Mouse (Mus musculus) kidney, embryonic 16.5 days (tissue): ENCODE data around the gene Rnf13. TPM values are rescaled to one million over a fixed set of nuclear protein-coding genes. Genes with fewer than 3 reads are reported as not detected.
"Not testable (repeated sequence)": the region's sequence is repeated elsewhere in the genome, so short reads cannot be mapped to it uniquely, and the experiment has no call there.

ENCODE experiments used
- ATAC-seq: fragments of 200-750 bp; cut with Nextera tagmentation; 2 replicates; pipeline ENCODE4 v1.8.0; 2017; ENCODE audit warnings: moderate TSS enrichment; ENCODE audit not compliant: low FRiP score, low TSS enrichment
- H3K27ac ChIP-seq: fragments of 300-500 bp; sonication (generic); 2 replicates; pipeline ENCODE4 v1.5.1; 2014; ENCODE audit warnings: low read length
- H3K27me3 ChIP-seq: fragments of 300-500 bp; sonication (generic); 2 replicates; pipeline ENCODE4 v1.6.1; 2014; ENCODE audit warnings: low read length, control low read depth, mixed read lengths; ENCODE audit not compliant: insufficient read depth
- H3K36me3 ChIP-seq: fragments of 300-500 bp; sonication (generic); 2 replicates; pipeline ENCODE4 v1.6.1; 2014; ENCODE audit warnings: low read length, control low read depth, mixed read lengths; ENCODE audit not compliant: insufficient read depth
- H3K4me1 ChIP-seq: fragments of 300-500 bp; sonication (generic); 2 replicates; pipeline ENCODE4 v1.6.1; 2014; ENCODE audit warnings: low read length, control low read depth, mixed read lengths; ENCODE audit not compliant: insufficient read depth
- H3K4me2 ChIP-seq: fragments of 300-500 bp; sonication (generic); replicated peaks from 2 replicates; pipeline ENCODE4 v1.6.1; 2014; ENCODE audit warnings: low read depth, low read length
- H3K4me3 ChIP-seq: fragments of 300-500 bp; sonication (generic); 2 replicates; pipeline ENCODE4 v1.5.1; 2014; ENCODE audit warnings: mild to moderate bottlenecking, low read length
- H3K9ac ChIP-seq: fragments of 300-500 bp; sonication (generic); replicated peaks from 2 replicates; pipeline ENCODE4 v1.6.1; 2014; ENCODE audit warnings: low read length
- H3K9me3 ChIP-seq: fragments of 300-500 bp; sonication (generic); 2 replicates; pipeline ENCODE4 v1.6.1; 2016; ENCODE audit warnings: low read length, control low read depth
- WGBS: fragments of 180-500 bp; shearing (Covaris S2); extraction: QIAGEN DNeasy Blood & Tissue Kit; methylation state at CpG from one replicate; pipeline ENCODE4 v1.1.7; 2014; 5-methylcytosine and 5-hydroxymethylcytosine counted together
- polyA plus RNA-seq: library from polyadenylated mRNA; unstranded; fragments of >200 nt; fragmentation: Nextera tagmentation; extraction: Ambion mirVana; gene quantifications from 2 replicates; pipeline ENCODE4 v1.2.1, GENCODE M21; 2015

Rnf13 gene
- polyA plus RNA-seq, 1 experiment from 2014 or later, result 83.7 TPM

DNA sequence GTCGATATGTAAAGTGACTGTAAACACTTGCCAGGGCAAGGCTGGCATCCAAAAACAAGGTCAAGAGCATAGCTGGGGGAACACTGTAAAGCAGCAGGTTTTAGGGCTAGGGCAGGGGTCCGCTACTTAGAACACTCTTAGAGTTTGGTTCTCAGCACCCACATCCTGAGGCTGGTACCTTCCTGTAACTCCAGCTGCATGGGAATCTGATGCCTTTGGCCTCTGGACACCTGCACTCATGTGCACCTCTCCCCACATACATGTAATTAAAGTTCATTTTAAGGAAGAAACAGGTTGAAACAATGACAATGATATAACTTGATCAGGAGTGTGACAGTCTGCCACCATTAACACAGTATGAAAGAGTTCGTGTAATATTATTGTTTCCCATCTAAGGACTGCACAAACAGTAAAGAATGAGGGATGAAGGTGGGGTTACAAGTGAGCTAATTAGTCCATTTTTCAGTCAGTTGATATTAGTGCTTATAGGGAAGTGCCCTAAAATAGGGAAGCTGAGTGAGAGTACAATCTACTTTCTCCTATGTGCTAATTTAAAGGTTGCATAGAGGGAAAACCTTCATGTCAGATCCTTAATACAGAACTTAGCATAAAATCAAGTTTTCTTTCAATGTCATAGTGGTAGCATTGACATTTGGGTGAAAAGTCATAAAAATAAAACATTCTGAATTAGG is 12.9 kb downstream of the Rnf13 start:
- H3K27ac ChIP-seq, result no peak overlapping the region
- no peak for ATAC-seq
- WGBS, result 85% methylated on average over 3 of the region's 3 CpGs

DNA sequence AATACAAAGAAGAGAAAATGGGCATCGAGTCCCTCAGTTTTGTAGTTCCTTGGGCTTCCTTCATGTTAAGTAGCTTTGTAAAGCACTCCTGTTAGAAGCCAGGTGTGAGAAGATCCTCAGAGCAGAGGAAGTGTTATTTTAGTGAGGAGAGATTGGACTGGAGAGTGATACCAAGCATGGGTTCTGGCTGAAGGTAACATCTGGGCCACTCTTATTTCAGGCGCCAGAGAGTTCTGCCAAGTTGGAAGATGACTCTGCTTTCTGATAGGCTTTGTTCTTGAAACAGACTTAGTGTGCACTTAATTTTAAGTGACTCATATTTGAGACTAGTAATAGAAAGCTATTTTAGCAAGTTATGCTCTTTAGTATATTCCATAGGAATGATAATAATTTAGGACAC is 41.1 kb downstream of the Rnf13 start:
- no peak for ATAC-seq
- no peaks in the 10 kb centered on the region for H3K4me1 ChIP-seq
- 94% methylated on average over 2 of the region's 2 CpGs for WGBS

More for the DNA sequence above, 12.9 kb downstream of the Rnf13 start:
- Histone ChIP-seq H3K9ac (no peak overlapping the region), H3K4me2 (no peak overlapping the region), H3K36me3 (no peaks in the 10 kb centered on the region), H3K27me3 (no peaks in the 10 kb centered on the region), H3K9me3 (no peaks in the 10 kb centered on the region), H3K4me1 (no peaks in the 10 kb centered on the region), H3K4me3 (no peak overlapping the region)

DNA sequence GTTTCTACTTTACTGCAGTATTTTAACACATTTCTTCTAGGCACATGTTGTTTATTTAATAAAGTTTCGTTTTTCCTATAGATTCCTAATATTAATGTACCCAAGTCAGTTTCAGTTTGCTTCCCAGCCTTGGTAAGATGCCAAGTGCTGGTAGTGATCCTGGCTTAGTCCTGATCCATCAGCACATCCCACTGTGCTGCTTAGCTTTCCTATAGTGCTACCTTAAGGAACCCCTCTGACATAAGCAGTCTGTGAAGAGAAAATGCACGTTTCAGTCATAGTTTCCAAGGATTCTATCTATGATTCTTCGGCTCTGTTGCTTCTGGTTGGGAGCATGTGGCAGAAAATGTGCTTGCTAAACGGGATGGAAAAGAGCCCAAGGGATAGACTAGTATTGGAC is 52.6 kb downstream of the Rnf13 start:
- Histone ChIP-seq H3K4me3 (no peak overlapping the region), H3K4me1 (no peaks in the 10 kb centered on the region), H3K9me3 (no peaks in the 10 kb centered on the region), H3K9ac (no peak overlapping the region), H3K27ac (no peak overlapping the region), H3K4me2 (no peak overlapping the region), H3K36me3 (peaks cover 2% of the 10 kb centered on the region; the same call in 1 of the 2 replicates), H3K27me3 (no peaks in the 10 kb centered on the region)
- 86% methylated on average over 4 of the region's 4 CpGs for WGBS
- ATAC-seq, result no peak

More for the DNA sequence above, 41.1 kb downstream of the Rnf13 start:
- Histone ChIP-seq H3K27ac (no peak overlapping the region), H3K4me2 (no peak overlapping the region), H3K9me3 (no peaks in the 10 kb centered on the region), H3K27me3 (no peaks in the 10 kb centered on the region), H3K9ac (no peak overlapping the region), H3K36me3 (peaks cover 6% of the 10 kb centered on the region; the same call in 1 of the 2 replicates), H3K4me3 (no peak overlapping the region)

DNA sequence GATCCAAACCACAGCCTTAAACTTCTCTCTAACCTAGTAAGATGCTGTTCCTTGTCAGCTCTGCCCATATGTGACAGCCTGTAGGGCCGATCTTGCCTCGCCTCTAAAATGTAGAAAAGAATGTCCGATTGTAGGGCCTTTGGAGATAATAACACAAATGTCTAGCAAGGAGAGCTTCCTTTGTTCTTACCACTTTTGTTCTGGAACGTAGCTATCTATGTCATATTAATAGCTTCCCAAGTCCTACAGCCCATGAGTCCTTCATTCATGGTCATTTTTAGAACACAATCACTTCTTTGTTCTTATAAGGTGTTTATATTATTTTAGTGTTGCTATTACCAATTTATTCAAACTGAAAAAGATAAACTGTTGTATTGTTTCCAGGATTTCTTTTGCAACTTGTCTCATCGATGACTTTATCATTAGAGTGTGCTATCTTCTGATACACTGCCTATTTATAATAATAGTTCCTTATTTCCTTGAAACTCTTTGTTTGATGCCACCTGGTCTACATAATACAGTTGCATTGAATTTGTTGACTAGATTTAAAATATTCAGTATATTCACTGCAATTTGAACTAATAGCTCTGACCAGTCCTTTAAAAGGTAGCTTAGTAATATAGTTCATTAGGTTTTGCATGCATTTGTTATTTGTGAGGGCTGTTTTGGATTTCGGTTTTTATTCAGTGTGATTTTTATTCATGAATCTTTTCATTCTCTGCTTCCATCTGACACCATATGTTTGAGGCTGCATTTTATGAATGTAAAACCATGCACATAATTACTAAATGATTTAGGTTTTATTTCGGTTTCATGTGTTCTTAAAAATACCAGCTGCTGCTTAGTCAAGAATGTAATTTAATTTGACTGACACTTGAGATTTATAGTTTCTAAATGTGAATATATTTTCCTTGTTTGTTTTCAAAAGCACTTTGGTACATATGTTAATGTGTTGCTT is 53.4 kb downstream of the Rnf13 start:
- Histone ChIP-seq H3K4me3 (no peak overlapping the region), H3K27me3 (no peaks in the 10 kb centered on the region), H3K9me3 (no peaks in the 10 kb centered on the region), H3K4me1 (no peaks in the 10 kb centered on the region), H3K4me2 (no peak overlapping the region), H3K9ac (no peak overlapping the region), H3K36me3 (no peaks in the 10 kb centered on the region), H3K27ac (no peak overlapping the region)
- 87% methylated on average over 7 of the region's 7 CpGs for WGBS
- no peak for ATAC-seq

DNA sequence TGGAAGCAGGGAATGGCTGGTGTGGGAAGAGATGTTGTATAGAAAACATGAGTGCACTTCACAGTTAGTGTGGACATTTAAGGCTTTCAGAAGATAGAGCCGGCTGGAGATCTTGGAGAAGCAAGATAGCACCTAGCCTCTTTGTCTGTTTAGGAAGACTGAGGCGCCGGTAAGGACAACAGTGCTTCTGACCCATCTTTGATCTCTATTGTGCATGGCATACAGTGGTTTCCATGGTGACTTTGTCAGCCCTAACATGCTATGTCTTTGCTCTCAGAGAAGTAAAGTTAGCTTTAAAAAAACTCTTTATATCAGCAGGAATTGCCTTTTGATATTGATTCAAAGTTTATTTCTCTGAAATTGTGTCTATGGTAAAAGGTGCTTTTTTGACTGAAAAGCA is 55.2 kb downstream of the Rnf13 start:
- Histone ChIP-seq H3K27ac (no peak overlapping the region), H3K4me2 (no peak overlapping the region), H3K9me3 (no peaks in the 10 kb centered on the region), H3K36me3 (no peaks in the 10 kb centered on the region), H3K4me1 (no peaks in the 10 kb centered on the region), H3K9ac (no peak overlapping the region), H3K27me3 (no peaks in the 10 kb centered on the region), H3K4me3 (no peak overlapping the region)
- WGBS, result 88% methylated on average over 3 of the region's 3 CpGs
- no peak for ATAC-seq

DNA sequence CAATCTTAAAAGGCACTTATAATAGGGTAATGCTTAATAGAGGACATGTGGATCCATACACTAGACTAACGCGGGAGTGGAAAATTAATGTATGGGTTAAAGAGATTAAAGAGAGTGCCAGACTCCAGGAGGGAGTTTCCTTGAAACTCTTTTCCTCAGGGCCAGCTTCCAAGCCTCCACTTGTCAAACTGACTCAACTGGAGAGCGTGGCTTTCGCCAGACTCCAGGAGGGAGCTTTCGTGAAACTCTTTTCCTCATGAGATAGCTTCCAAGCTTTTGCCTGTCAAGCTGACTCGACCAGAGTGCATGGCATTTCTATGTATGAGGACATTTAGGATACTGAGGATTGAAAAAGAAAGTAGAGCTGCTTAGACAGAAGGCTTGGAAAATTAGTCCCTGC is 59.2 kb downstream of the Rnf13 start:
- not testable (repeated sequence) for H3K27ac ChIP-seq, ATAC-seq, H3K4me1 ChIP-seq, H3K4me2 ChIP-seq, H3K9ac ChIP-seq, H3K9me3 ChIP-seq, H3K36me3 ChIP-seq, H3K4me3 ChIP-seq, H3K27me3 ChIP-seq
- WGBS, result 60% methylated on average over 6 of the region's 6 CpGs

DNA sequence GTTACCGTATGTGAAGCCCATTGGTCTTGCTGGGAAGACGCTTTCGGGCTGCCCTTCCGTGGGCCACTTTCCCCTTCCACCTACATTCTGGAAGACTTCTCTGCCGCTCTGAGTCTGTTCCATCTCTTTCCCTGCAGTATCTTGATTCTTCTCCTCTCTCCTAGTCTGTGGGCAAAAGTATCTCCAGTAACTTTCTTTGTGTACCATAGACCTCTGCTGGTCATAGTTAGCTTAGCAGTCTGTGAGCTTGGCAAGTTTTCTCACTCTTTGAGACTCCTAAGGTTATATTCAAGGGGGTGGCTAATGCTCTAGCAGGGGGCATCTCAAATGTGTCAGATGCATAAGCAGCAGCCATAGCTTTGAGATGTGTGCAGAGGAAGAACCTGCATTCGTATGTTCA is 79.6 kb downstream of the Rnf13 start:
- Histone ChIP-seq H3K36me3 (no peaks in the 10 kb centered on the region), H3K9ac (no peak overlapping the region), H3K4me1 (no peaks in the 10 kb centered on the region), H3K4me3 (no peak overlapping the region), H3K27ac (no peak overlapping the region), H3K4me2 (no peak overlapping the region), H3K27me3 (no peaks in the 10 kb centered on the region), H3K9me3 (no peaks in the 10 kb centered on the region)
- 0 out of 2 replicates have a peak, but pooled peaks have one; percentile 35 for ATAC-seq
- 80% methylated on average over 6 of the region's 6 CpGs for WGBS

DNA sequence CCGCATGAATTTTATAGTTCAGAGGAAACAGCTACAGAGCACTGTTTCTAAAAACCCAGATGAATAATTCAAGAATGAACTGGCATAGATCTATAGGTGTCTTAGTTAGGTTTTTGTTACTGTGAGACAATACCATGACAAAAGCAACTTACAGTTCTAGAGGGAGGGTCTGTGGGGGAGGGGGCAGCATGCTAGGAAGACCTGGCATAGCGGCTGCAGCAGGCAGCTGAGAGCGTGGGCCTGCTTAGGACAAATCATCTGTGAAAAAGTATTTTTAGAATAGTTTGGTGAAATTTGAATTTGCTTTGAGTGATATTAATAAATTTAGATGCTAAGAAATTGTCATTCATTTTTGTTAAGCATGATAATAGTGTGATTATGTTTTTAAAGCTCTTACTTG is 90.0 kb downstream of the Rnf13 start:
- Histone ChIP-seq H3K9ac (no peak overlapping the region), H3K4me1 (no peaks in the 10 kb centered on the region), H3K36me3 (peaks cover 18% of the 10 kb centered on the region; the same call in 1 of the 2 replicates), H3K27ac (no peak overlapping the region), H3K4me2 (no peak overlapping the region), H3K27me3 (no peaks in the 10 kb centered on the region), H3K4me3 (no peak overlapping the region), H3K9me3 (no peaks in the 10 kb centered on the region)
- no peak for ATAC-seq
- 89% methylated on average over 3 of the region's 3 CpGs for whole genome bisulfite sequencing

DNA sequence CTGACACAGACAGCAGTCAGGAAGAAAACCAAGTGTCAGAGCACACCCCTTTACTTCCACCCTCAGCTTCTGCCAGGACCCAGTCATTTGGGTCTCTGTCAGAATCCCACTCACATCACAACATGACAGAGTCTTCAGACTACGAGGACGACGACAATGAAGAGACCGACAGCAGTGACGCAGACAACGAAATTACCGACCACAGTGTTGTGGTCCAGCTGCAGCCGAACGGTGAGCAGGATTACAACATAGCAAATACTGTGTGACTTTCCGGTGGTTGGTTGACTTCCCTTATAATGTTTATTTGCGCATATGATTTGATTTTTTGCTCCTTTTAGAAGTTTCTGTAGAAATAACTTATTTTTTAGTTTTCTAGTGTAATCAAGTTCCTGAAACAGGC is 97.7 kb downstream of the Rnf13 start:
- H3K36me3 ChIP-seq, result peaks cover 12% of the 10 kb centered on the region; the same call in 1 of the 2 replicates
- no peak overlapping the region for H3K9ac ChIP-seq
- 93% methylated on average over 11 of the region's 11 CpGs for WGBS
- no peak overlapping the region for H3K27ac ChIP-seq
- H3K27me3 ChIP-seq, result no peaks in the 10 kb centered on the region
- no peak for ATAC-seq
- no peaks in the 10 kb centered on the region for H3K4me1 ChIP-seq
- H3K4me2 ChIP-seq, result no peak overlapping the region
- no peak overlapping the region for H3K4me3 ChIP-seq
- no peaks in the 10 kb centered on the region for H3K9me3 ChIP-seq

DNA sequence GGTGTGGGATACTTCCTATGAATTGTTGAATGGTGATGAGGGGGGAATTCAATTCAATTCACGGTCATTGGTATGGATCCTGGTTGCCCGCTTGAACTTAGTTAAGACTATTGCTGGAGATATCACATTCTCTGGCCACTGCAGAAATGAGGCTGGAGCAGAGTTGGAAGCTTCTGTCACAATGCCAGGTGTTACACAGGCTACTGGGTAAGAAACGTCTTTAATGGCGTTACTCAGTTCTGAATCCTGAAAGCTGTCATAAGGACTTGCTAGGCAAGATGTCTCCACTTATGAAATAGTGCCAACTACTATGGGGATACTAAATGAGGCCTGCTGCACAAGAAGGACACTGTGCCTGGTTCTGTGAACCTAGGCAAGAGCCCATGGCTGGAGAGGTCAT is 101.0 kb downstream of the Rnf13 start:
- H3K36me3 ChIP-seq, result peaks cover 12% of the 10 kb centered on the region
- no peak overlapping the region for H3K9ac ChIP-seq
- no peak overlapping the region for H3K4me2 ChIP-seq
- no peaks in the 10 kb centered on the region for H3K4me1 ChIP-seq
- no peaks in the 10 kb centered on the region for H3K27me3 ChIP-seq
- no peak overlapping the region for H3K4me3 ChIP-seq
- WGBS, result 91% methylated on average over 4 of the region's 4 CpGs
- no peak overlapping the region for H3K27ac ChIP-seq
- no peak for ATAC-seq
- 0 out of 2 replicates have a peak, but pooled peaks cover 3% of the 10 kb centered on the region for H3K9me3 ChIP-seq
